Mouse (Mus musculus): ENCODE measurements around the gene Parp1. TPM values are rescaled to one million over a fixed set of nuclear protein-coding genes. Genes with fewer than 3 reads are reported as not detected.
"Not testable (repeated sequence)": the region's sequence is repeated elsewhere in the genome, so short reads cannot be mapped to it uniquely, and the experiment has no call there.

The Parp1 gene
- polyA plus RNA-seq, 1 experiment, result 64.4 TPM

DNA sequence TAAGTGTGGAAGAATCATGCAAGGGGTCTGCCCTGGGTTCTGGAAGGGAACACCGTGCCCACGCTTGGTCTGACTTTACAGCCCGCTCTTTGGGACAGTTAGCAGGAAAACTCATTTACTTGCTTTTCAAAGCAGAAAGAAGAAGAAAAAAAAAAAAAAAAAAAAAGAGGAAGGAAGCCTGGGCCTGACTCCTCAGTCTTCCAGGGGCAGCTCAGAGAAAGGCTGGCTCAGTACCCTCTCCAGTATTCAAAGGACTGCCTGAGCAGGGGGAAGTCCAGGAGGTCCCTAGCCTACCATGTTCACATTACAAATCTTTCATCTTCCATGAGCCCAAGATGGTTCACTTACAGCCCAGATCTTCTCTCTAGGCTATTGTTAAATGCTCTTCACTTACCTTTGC, 48.0 kb downstream of the Parp1 start:
- TF ChIP-seq CTCF (IDR thresholded peaks at IDR 0.05; ENCODE audit: control insufficient read depth, insufficient read depth, insufficient read length) (no peak), FOSL1 (IDR thresholded peaks at IDR 0.05; ENCODE audit: insufficient read depth, low read length, poor library complexity, severe bottlenecking) (no peak), MYOG (IDR thresholded peaks at IDR 0.05; ENCODE audit: control insufficient read depth, extremely low read depth, insufficient read length) (no peak)
- Histone ChIP-seq H3K79me3 (ENCODE audit: low read depth) (no peaks in the 10 kb centered on the region), H3K79me2 (ENCODE audit: control insufficient read depth, insufficient read depth) (no peaks in the 10 kb centered on the region), H3K36me3 (ENCODE audit: control insufficient read depth, insufficient read depth) (no peaks in the 10 kb centered on the region), H3ac (ENCODE audit: control insufficient read depth, insufficient read length, low read depth) (no peak overlapping the region), H3K27me3 (ENCODE audit: control insufficient read depth, insufficient read depth, insufficient read length) (no peaks in the 10 kb centered on the region), H3K4me3 (ENCODE audit: insufficient read depth, poor library complexity, severe bottlenecking) (no peak overlapping the region)

DNA sequence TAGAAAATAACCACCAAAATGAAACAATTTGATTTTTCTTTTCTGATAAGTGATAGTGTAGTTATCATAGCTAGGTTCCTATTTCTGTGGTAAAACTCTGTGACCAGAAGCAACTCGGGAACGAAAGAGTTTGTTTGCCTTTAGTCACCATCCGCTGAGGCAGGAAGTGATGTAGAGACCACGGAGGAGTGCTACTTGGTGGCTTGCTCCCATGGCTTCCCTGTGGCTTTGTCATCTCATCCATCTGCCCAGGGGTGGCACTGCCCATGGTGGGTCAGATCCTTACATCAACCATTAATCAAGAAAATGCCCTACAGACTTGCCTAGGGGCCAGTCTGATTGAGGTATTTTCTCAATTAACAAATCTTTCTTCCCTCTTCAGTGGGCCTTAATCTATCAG, 53.7 kb downstream of the Parp1 start:
- no peaks in the 10 kb centered on the region for H3K79me3 ChIP-seq (ENCODE audit: low read depth)
- H3ac ChIP-seq (ENCODE audit: control insufficient read depth, insufficient read length, low read depth), result no peak overlapping the region
- no peak overlapping the region for H3K4me3 ChIP-seq (ENCODE audit: insufficient read depth, poor library complexity, severe bottlenecking)
- H3K36me3 ChIP-seq (ENCODE audit: control insufficient read depth, insufficient read depth), result no peaks in the 10 kb centered on the region
- H3K79me2 ChIP-seq (ENCODE audit: control insufficient read depth, insufficient read depth), result no peaks in the 10 kb centered on the region
- H3K27me3 ChIP-seq (ENCODE audit: control insufficient read depth, insufficient read depth, insufficient read length), result no peaks in the 10 kb centered on the region
- no peak for TF ChIP-seq MAX (IDR thresholded peaks at IDR 0.05)
- TF ChIP-seq MYOG (IDR thresholded peaks at IDR 0.05; ENCODE audit: control insufficient read depth, extremely low read depth, insufficient read length), result no peak
- TF ChIP-seq USF1 (IDR thresholded peaks at IDR 0.05; ENCODE audit: low read depth), result no peak
- TF ChIP-seq FOSL1 (IDR thresholded peaks at IDR 0.05; ENCODE audit: insufficient read depth, low read length, poor library complexity, severe bottlenecking), result no peak
- TF ChIP-seq MYOD1 (IDR thresholded peaks at IDR 0.05; ENCODE audit: control insufficient read depth, insufficient read length, low read depth), result no peak
- no peak for TF ChIP-seq CEBPB (IDR thresholded peaks at IDR 0.05; ENCODE audit: low read depth)
- TF ChIP-seq CTCF (IDR thresholded peaks at IDR 0.05; ENCODE audit: control insufficient read depth, insufficient read depth, insufficient read length), result no peak

DNA sequence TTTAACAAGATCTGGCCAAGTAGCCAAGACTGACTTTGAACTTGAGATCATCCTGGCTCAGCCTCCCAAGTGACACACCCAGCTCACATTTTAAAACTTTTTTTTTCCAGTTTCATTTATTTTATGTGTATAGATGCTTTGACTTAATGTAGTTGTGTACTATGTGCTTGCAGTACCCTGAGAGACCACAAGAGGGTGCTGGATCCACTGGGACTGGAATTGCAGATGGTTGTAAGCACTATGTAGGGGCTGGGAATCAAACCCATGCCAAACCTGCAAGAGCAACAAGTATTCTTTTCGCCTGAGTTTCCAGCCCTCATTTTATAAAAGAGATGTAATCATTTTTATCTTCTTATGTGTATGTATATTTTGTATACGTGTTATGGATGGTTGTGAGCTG, 55.2 kb downstream of the Parp1 start:
- H3K27me3 ChIP-seq (ENCODE audit: control insufficient read depth, insufficient read depth, insufficient read length), result no peaks in the 10 kb centered on the region
- H3K36me3 ChIP-seq (ENCODE audit: control insufficient read depth, insufficient read depth), result no peaks in the 10 kb centered on the region
- H3ac ChIP-seq (ENCODE audit: control insufficient read depth, insufficient read length, low read depth), result no peak overlapping the region
- no peak overlapping the region for H3K4me3 ChIP-seq (ENCODE audit: insufficient read depth, poor library complexity, severe bottlenecking)
- TF ChIP-seq USF1 (IDR thresholded peaks at IDR 0.05; ENCODE audit: low read depth) (no peak), MYOG (IDR thresholded peaks at IDR 0.05; ENCODE audit: control insufficient read depth, extremely low read depth, insufficient read length) (no peak), FOSL1 (IDR thresholded peaks at IDR 0.05; ENCODE audit: insufficient read depth, low read length, poor library complexity, severe bottlenecking) (no peak), MAX (IDR thresholded peaks at IDR 0.05) (no peak)
- H3K79me3 ChIP-seq (ENCODE audit: low read depth), result no peaks in the 10 kb centered on the region
- H3K79me2 ChIP-seq (ENCODE audit: control insufficient read depth, insufficient read depth), result no peaks in the 10 kb centered on the region

- no peaks in the 10 kb centered on the region for H3K27me3 ChIP-seq (ENCODE audit: control insufficient read depth, insufficient read depth, insufficient read length)
- no peak for TF ChIP-seq MAX (IDR thresholded peaks at IDR 0.05)
- TF ChIP-seq CEBPB (IDR thresholded peaks at IDR 0.05; ENCODE audit: low read depth), result no peak
- TF ChIP-seq MYOD1 (IDR thresholded peaks at IDR 0.05; ENCODE audit: control insufficient read depth, insufficient read length, low read depth), result no peak
- TF ChIP-seq MYOG (IDR thresholded peaks at IDR 0.05; ENCODE audit: control insufficient read depth, extremely low read depth, insufficient read length), result no peak
- no peak for TF ChIP-seq FOSL1 (IDR thresholded peaks at IDR 0.05; ENCODE audit: insufficient read depth, low read length, poor library complexity, severe bottlenecking)
- TF ChIP-seq USF1 (IDR thresholded peaks at IDR 0.05; ENCODE audit: low read depth), result no peak
- TF ChIP-seq CTCF (IDR thresholded peaks at IDR 0.05; ENCODE audit: control insufficient read depth, insufficient read depth, insufficient read length), result no peak
- no peaks in the 10 kb centered on the region for H3K79me3 ChIP-seq (ENCODE audit: low read depth)
- no peaks in the 10 kb centered on the region for H3K36me3 ChIP-seq (ENCODE audit: control insufficient read depth, insufficient read depth)
- no peak overlapping the region for H3K4me3 ChIP-seq (ENCODE audit: insufficient read depth, poor library complexity, severe bottlenecking)
- no peaks in the 10 kb centered on the region for H3K79me2 ChIP-seq (ENCODE audit: control insufficient read depth, insufficient read depth)
- no peak overlapping the region for H3ac ChIP-seq (ENCODE audit: control insufficient read depth, insufficient read length, low read depth)
Observed at GRCm38 (mm10) chr1:180626141-180626540, 57.4 kb downstream of the Parp1 start.

DNA sequence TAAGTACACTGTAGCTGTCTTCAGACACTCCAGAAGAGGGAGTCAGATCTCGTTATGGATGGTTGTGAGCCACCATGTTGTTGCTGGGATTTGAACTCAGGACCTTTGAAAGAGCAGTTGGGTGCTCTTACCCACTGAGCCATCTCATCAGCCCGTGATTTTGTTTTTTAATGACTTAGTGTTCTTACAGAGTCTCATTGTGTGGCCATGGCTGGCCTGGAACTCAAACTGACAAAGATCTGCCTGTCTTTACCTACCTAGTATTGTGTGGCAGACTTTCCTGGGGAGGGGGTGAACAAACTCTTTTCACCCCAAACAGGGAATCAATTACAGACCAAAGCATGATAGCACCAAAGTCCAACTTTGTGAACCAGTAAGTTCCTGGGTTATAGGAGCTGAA, 69.1 kb downstream of the Parp1 start:
- peaks cover 11% of the 10 kb centered on the region for H3K79me3 ChIP-seq (ENCODE audit: low read depth)
- not testable (repeated sequence) for H3K36me3 ChIP-seq (ENCODE audit: control insufficient read depth, insufficient read depth)
- peaks cover 28% of the 10 kb centered on the region for H3K79me2 ChIP-seq (ENCODE audit: control insufficient read depth, insufficient read depth)

GRCm38 (mm10) chr1:180639416-180640401, 71.0 kb downstream of the Parp1 start:
- Histone ChIP-seq H3ac (ENCODE audit: control insufficient read depth, insufficient read length, low read depth) (peak overlapping the region; percentile 96), H3K36me3 (ENCODE audit: control insufficient read depth, insufficient read depth) (peaks cover 9% of the 10 kb centered on the region), H3K27me3 (ENCODE audit: control insufficient read depth, insufficient read depth, insufficient read length) (no peaks in the 10 kb centered on the region), H3K79me2 (ENCODE audit: control insufficient read depth, insufficient read depth) (peaks cover 47% of the 10 kb centered on the region), H3K4me3 (ENCODE audit: insufficient read depth, poor library complexity, severe bottlenecking) (peak overlapping the region; percentile 79), H3K79me3 (ENCODE audit: low read depth) (peaks cover 28% of the 10 kb centered on the region)
- TF ChIP-seq USF1 (IDR thresholded peaks at IDR 0.05; ENCODE audit: low read depth) (no peak), CEBPB (IDR thresholded peaks at IDR 0.05; ENCODE audit: low read depth) (no peak), MAX (IDR thresholded peaks at IDR 0.05) (no peak), FOSL1 (IDR thresholded peaks at IDR 0.05; ENCODE audit: insufficient read depth, low read length, poor library complexity, severe bottlenecking) (no peak), MYOD1 (IDR thresholded peaks at IDR 0.05; ENCODE audit: control insufficient read depth, insufficient read length, low read depth) (no peak), CTCF (IDR thresholded peaks at IDR 0.05; ENCODE audit: control insufficient read depth, insufficient read depth, insufficient read length) (no peak)

More for the DNA sequence above, 69.1 kb downstream of the Parp1 start:
- not testable (repeated sequence) for H3K4me3 ChIP-seq (ENCODE audit: insufficient read depth, poor library complexity, severe bottlenecking); H3K27me3 ChIP-seq (ENCODE audit: control insufficient read depth, insufficient read depth, insufficient read length); H3ac ChIP-seq (ENCODE audit: control insufficient read depth, insufficient read length, low read depth)

Data from C2C12 (cell line).